Comparison of ENCODE assay signal across 15 mouse cellular contexts in genomic region chr7:96987676-96988075, GRCm38 (mm10). TPM values are rescaled to one million over a fixed set of nuclear protein-coding genes. Genes with fewer than 3 reads are reported as not detected.
DNase-seq lines count a peak whose midpoint lies in the region; ATAC-seq lines count a peak whose summit lies in the region.
"Had no signal": no experiment of that assay in that cellular context is flagged by ENCODE, and none has a peak within 500 bp of the region (broad histone marks: within the 10 kb centered on the region; RNA-seq: fewer than 3 reads in every experiment).

No protein-coding gene starts in this region.

- no peaks in the 10 kb centered on the region for H3K36me3 ChIP-seq in intestine, embryonic 15.5 days
- no peaks in the 10 kb centered on the region for H3K36me3 ChIP-seq in intestine, embryonic 16.5 days (ENCODE audit: control insufficient read depth, insufficient read depth, low read length)
- no peaks in the 10 kb centered on the region for H3K36me3 ChIP-seq in hindbrain, embryonic 13.5 days
- H3K36me3 ChIP-seq: hindbrain, embryonic 12.5 days; limb, embryonic 15.5 days had no signal

- no peak overlapping the region for H3K27ac ChIP-seq in intestine, embryonic 15.5 days
- H3K27ac ChIP-seq in intestine, embryonic 16.5 days (ENCODE audit: low read length): no peak overlapping the region
- no peak overlapping the region for H3K27ac ChIP-seq in hindbrain, embryonic 13.5 days
- H3K27ac ChIP-seq: hindbrain, embryonic 12.5 days; limb, embryonic 15.5 days had no signal

- no peaks in the 10 kb centered on the region for H3K9me3 ChIP-seq in intestine, embryonic 15.5 days
- no peaks in the 10 kb centered on the region for H3K9me3 ChIP-seq in intestine, embryonic 16.5 days (ENCODE audit: control insufficient read depth, low read length)
- H3K9me3 ChIP-seq in hindbrain, embryonic 13.5 days: no peaks in the 10 kb centered on the region
- H3K9me3 ChIP-seq: G1E; hindbrain, embryonic 12.5 days; limb, embryonic 15.5 days had no signal

- peak; percentile 57 for DNase-seq in adrenal gland, adult 2 months
- no peak for DNase-seq in adrenal gland, postnatal 4 days (ENCODE audit: low spot score in 2 of 2)
- peak; percentile 17 for DNase-seq in urinary bladder, postnatal 14 days (ENCODE audit: low spot score)
- no peak for DNase-seq in urinary bladder, postnatal 36 days (ENCODE audit: low spot score in 2 of 2)
- no peak for DNase-seq in left cerebral cortex, adult 18-20 months (ENCODE audit: low spot score in 2 of 2)
- DNase-seq: cerebellum, adult 8-10 months; embryo, embryonic 11 days; lung, postnatal 10 days had no signal

- H3K4me2 ChIP-seq in intestine, embryonic 15.5 days (replicated peaks): no peak overlapping the region
- no peak overlapping the region for H3K4me2 ChIP-seq in intestine, embryonic 16.5 days (ENCODE audit: low read depth, low read length)
- no peak overlapping the region for H3K4me2 ChIP-seq in hindbrain, embryonic 13.5 days
- H3K4me2 ChIP-seq: hindbrain, embryonic 12.5 days; limb, embryonic 15.5 days had no signal

- H3K4me1 ChIP-seq in intestine, embryonic 15.5 days (replicated peaks): peaks cover 17% of the 10 kb centered on the region; the same call in 1 of the 2 replicates
- peaks cover 13% of the 10 kb centered on the region for H3K4me1 ChIP-seq in intestine, embryonic 16.5 days (ENCODE audit: control insufficient read depth, insufficient read depth, low read length)
- peaks cover 33% of the 10 kb centered on the region for H3K4me1 ChIP-seq in hindbrain, embryonic 13.5 days (replicated peaks)

- H3K4me3 ChIP-seq in intestine, embryonic 15.5 days (replicated peaks): no peak overlapping the region
- H3K4me3 ChIP-seq in intestine, embryonic 16.5 days (ENCODE audit: low read length): no peak overlapping the region
- no peak overlapping the region for H3K4me3 ChIP-seq in hindbrain, embryonic 13.5 days
- H3K4me3 ChIP-seq: erythroblast, embryonic 14.5 days; hindbrain, embryonic 12.5 days; limb, embryonic 15.5 days had no signal

- H3K9ac ChIP-seq in intestine, embryonic 15.5 days: no peak overlapping the region
- H3K9ac ChIP-seq in intestine, embryonic 16.5 days (ENCODE audit: low read depth, low read length): no peak overlapping the region
- H3K9ac ChIP-seq in hindbrain, embryonic 13.5 days: no peak overlapping the region
- H3K9ac ChIP-seq: hindbrain, embryonic 12.5 days; limb, embryonic 15.5 days had no signal

- H3K27me3 ChIP-seq in intestine, embryonic 15.5 days (replicated peaks): no peaks in the 10 kb centered on the region
- H3K27me3 ChIP-seq in intestine, embryonic 16.5 days (replicated peaks; ENCODE audit: control insufficient read depth, insufficient read depth, low read length): no peaks in the 10 kb centered on the region
- H3K27me3 ChIP-seq in hindbrain, embryonic 13.5 days: no peaks in the 10 kb centered on the region
- H3K27me3 ChIP-seq: hindbrain, embryonic 12.5 days; limb, embryonic 15.5 days had no signal

- 43% methylated on average over 4 of the region's 4 CpGs for WGBS in intestine, embryonic 15.5 days
- 45% methylated on average over 4 of the region's 4 CpGs for WGBS in intestine, embryonic 16.5 days
- WGBS in hindbrain, embryonic 13.5 days: 67% methylated on average over 4 of the region's 4 CpGs

- ATAC-seq in intestine, embryonic 15.5 days: 0 out of 2 replicates have a peak, but pooled peaks have one; percentile 26
- ATAC-seq in intestine, embryonic 16.5 days: no peak
- ATAC-seq in hindbrain, embryonic 13.5 days (ENCODE audit: low FRiP score): no peak

RNA-seq across cellular contexts. Expression of gene Nars2, which starts 36.4 kb away (rescaled TPM):
- total RNA-seq in adrenal gland, adult 2 months (2021): 10 to 100 TPM; 12.3 to 22.4 TPM
- polyA plus RNA-seq in adrenal gland, adult 2 months (2012; rRNA removed): 2.5 and 3.1 TPM in 2 replicates
- 10 to 100 TPM; 20.6 TPM for total RNA-seq in adrenal gland, postnatal 4 days (2021)
- 25.1 and 25.7 TPM in 2 replicates for polyA plus RNA-seq in intestine, embryonic 15.5 days (2015; fragmentation: Nextera tagmentation; extraction: Ambion mirVana)
- polyA plus RNA-seq in intestine, embryonic 16.5 days (2015; fragmentation: Nextera tagmentation; extraction: Ambion mirVana): 29.7 and 30.4 TPM in 2 replicates
- polyA plus RNA-seq in hindbrain, embryonic 13.5 days (2015; fragmentation: Nextera tagmentation; extraction: Ambion mirVana): 17.5 and 17.6 TPM in 2 replicates
- total RNA-seq in left cerebral cortex, adult 18-20 months (2021): 10 to 100 TPM; 17.1 to 17.4 TPM

Comparison
In these comparisons a context has a peak if more than half of its experiments do, and no peak if none do; other contexts are left out.
1. DNase-seq: peak in adrenal gland, adult 2 months (single experiment) and urinary bladder, postnatal 14 days (single experiment); none in adrenal gland, postnatal 4 days (0 of 2), urinary bladder, postnatal 36 days (0 of 2) and left cerebral cortex, adult 18-20 months (0 of 2).